Mouse (Mus musculus) MEL (cell line): ENCODE measurements at regions not wholly inside any gene's neighbourhood (a gene's known extent, or its start where the extent isn't known, plus 50 kb on each side); places are given as distances from the start of the nearest gene placed in this dataset.

ENCODE experiments used
- DNase-seq: peaks from one replicate; pipeline ENCODE4 v3.0.0; 2011; ENCODE audit warnings: low read depth, low spot score
- H3K27ac ChIP-seq: 2 replicates; pipeline ENCODE4 v1.5.1; 2012; ENCODE audit warnings: low read depth, mild to moderate bottlenecking, control low read depth, low read length, moderate library complexity; ENCODE audit not compliant: control insufficient read depth
- H3K27me3 ChIP-seq, 2 experiments: fragments of 150-350 bp in 1 of 2; sonication (generic) in 1 of 2; 2 replicates each; pipeline ENCODE4 v1.6.1; 2012; ENCODE audit warnings: low read length in 2 of 2, mild to moderate bottlenecking in 2 of 2, improper control_type of control experiment in 1 of 2, moderate library complexity in 1 of 2; ENCODE audit not compliant: insufficient read depth in 2 of 2, control insufficient read depth in 1 of 2
- H3K36me3 ChIP-seq, 2 experiments: 2 replicates each; pipeline ENCODE4 v1.6.1; 2012 to 2014; ENCODE audit warnings: low read length in 2 of 2, improper control_type of control experiment in 1 of 2, inconsistent platforms in 1 of 2, mild to moderate bottlenecking in 1 of 2; ENCODE audit not compliant: insufficient read depth in 2 of 2, control insufficient read depth in 1 of 2
- H3K4me1 ChIP-seq, 2 experiments: fragments of 150-350 bp in 1 of 2; sonication (generic) in 1 of 2; 2 replicates each; pipeline ENCODE4 v1.6.1; 2012; ENCODE audit warnings: low read length in 2 of 2, improper control_type of control experiment in 1 of 2, mild to moderate bottlenecking in 1 of 2; ENCODE audit not compliant: insufficient read depth in 2 of 2, control insufficient read depth in 1 of 2
- H3K4me3 ChIP-seq, 2 experiments: fragments of 150-350 bp in 1 of 2; sonication (generic) in 1 of 2; 2 replicates each; pipeline ENCODE4 v1.5.1; 2012; ENCODE audit warnings: low read depth in 2 of 2, low read length in 2 of 2, mild to moderate bottlenecking in 2 of 2, moderate library complexity in 2 of 2, control low read depth in 1 of 2, improper control_type of control experiment in 1 of 2; ENCODE audit not compliant: control insufficient read depth in 1 of 2, insufficient read depth in 1 of 2
- H3K79me2 ChIP-seq: 2 replicates; pipeline ENCODE4 v1.6.1; 2012; ENCODE audit warnings: mild to moderate bottlenecking, low read length, moderate library complexity; ENCODE audit not compliant: control insufficient read depth, poor library complexity, insufficient read depth
- H3K9ac ChIP-seq: 2 replicates; pipeline ENCODE4 v1.6.1; 2012; ENCODE audit warnings: low read depth, mild to moderate bottlenecking, control low read depth, low read length, moderate library complexity; ENCODE audit not compliant: control insufficient read depth, poor library complexity, severe bottlenecking
- H3K9me3 ChIP-seq: fragments of 150-350 bp; sonication (generic); replicated peaks from 2 replicates; pipeline ENCODE4 v1.6.1; 2012; ENCODE audit warnings: mild to moderate bottlenecking, low read length, improper control_type of control experiment, moderate library complexity; ENCODE audit not compliant: insufficient read depth
- CHD1 ChIP-seq: IDR thresholded peaks from 2 replicates; pipeline ENCODE4 v1.6.1; 2012; ENCODE audit warnings: low read depth, mild to moderate bottlenecking, inconsistent platforms, low read length, improper control_type of control experiment
- CTCF ChIP-seq, 3 experiments: IDR thresholded peaks in 2 of 3; conservative IDR thresholded peaks in 1 of 3; 2 replicates each; pipeline ENCODE4 v1.5.1; 2011 to 2012; ENCODE audit warnings: low read length in 3 of 3, low read depth in 2 of 3, mild to moderate bottlenecking in 2 of 3, improper control_type of control experiment in 1 of 3, inconsistent platforms in 1 of 3, mixed read lengths in 1 of 3, moderate library complexity in 1 of 3; ENCODE audit not compliant: control insufficient read depth in 1 of 3, insufficient read depth in 1 of 3, poor library complexity in 1 of 3, severe bottlenecking in 1 of 3
- EP300 ChIP-seq, 2 experiments: IDR thresholded peaks; 2 replicates each; pipeline ENCODE4 v1.6.1; 2011; ENCODE audit warnings: improper control_type of control experiment in 2 of 2, low read length in 2 of 2, low read depth in 1 of 2, mild to moderate bottlenecking in 1 of 2
- ETS1 ChIP-seq: IDR thresholded peaks from 2 replicates; pipeline ENCODE4 v1.6.1; 2012; ENCODE audit warnings: low read depth, mild to moderate bottlenecking, inconsistent platforms, low read length, improper control_type of control experiment, moderate library complexity
- GABPA ChIP-seq: IDR thresholded peaks from 2 replicates; pipeline ENCODE4 v1.6.1; 2012; ENCODE audit warnings: low read depth, mild to moderate bottlenecking, inconsistent platforms, low read length, improper control_type of control experiment, moderate library complexity
- GATA1 ChIP-seq: IDR thresholded peaks from 2 replicates; pipeline ENCODE4 v1.6.1; 2011; ENCODE audit warnings: low read depth, low read length, improper control_type of control experiment
- HCFC1 ChIP-seq: IDR thresholded peaks from 2 replicates; pipeline ENCODE4 v1.6.1; 2012; ENCODE audit warnings: low read depth, mild to moderate bottlenecking, inconsistent platforms, low read length, improper control_type of control experiment, moderate library complexity
- JUND ChIP-seq: IDR thresholded peaks from 2 replicates; pipeline ENCODE4 v1.6.1; 2011; ENCODE audit warnings: low read depth, mild to moderate bottlenecking, improper control_type of control experiment, low read length
- MAFK ChIP-seq: IDR thresholded peaks from 2 replicates; pipeline ENCODE4 v1.6.1; 2011; ENCODE audit warnings: low read depth, mild to moderate bottlenecking, low read length, improper control_type of control experiment, borderline replicate concordance
- MEF2A ChIP-seq: IDR thresholded peaks from 2 replicates; pipeline ENCODE4 v1.6.1; 2014; ENCODE audit warnings: low read depth, mild to moderate bottlenecking, inconsistent platforms, low read length, improper control_type of control experiment; ENCODE audit not compliant: poor library complexity, insufficient replicate concordance, severe bottlenecking; ENCODE audit errors: extremely low read depth
- MXI1 ChIP-seq: IDR thresholded peaks from 2 replicates; pipeline ENCODE4 v1.6.1; 2011; ENCODE audit warnings: mild to moderate bottlenecking, low read depth, low read length, improper control_type of control experiment
- MYB ChIP-seq: IDR thresholded peaks from 2 replicates; pipeline ENCODE4 v1.6.1; 2011; ENCODE audit warnings: mild to moderate bottlenecking, low read depth, low read length, improper control_type of control experiment
- MYC ChIP-seq: IDR thresholded peaks from 2 replicates; pipeline ENCODE4 v1.6.1; 2011; ENCODE audit warnings: low read depth, mild to moderate bottlenecking, low read length, improper control_type of control experiment, moderate library complexity
- POLR2A ChIP-seq, 2 experiments: IDR thresholded peaks; 2 replicates each; pipeline ENCODE4 v1.6.1; 2011 to 2012; ENCODE audit warnings: low read length in 2 of 2, mild to moderate bottlenecking in 2 of 2, control low read depth in 1 of 2, improper control_type of control experiment in 1 of 2, low read depth in 1 of 2, moderate library complexity in 1 of 2; ENCODE audit not compliant: control insufficient read depth in 1 of 2, insufficient read depth in 1 of 2, poor library complexity in 1 of 2
- POLR2AphosphoS2 ChIP-seq: IDR thresholded peaks from 2 replicates; pipeline ENCODE4 v1.6.1; 2011; ENCODE audit warnings: low read length, improper control_type of control experiment
- POLR2AphosphoS5 ChIP-seq: IDR thresholded peaks from 2 replicates; pipeline ENCODE4 v1.6.1; 2012; ENCODE audit warnings: low read depth, borderline replicate concordance, mild to moderate bottlenecking, inconsistent platforms, low read length, moderate library complexity, mixed read lengths
- RAD21 ChIP-seq: IDR thresholded peaks from 2 replicates; pipeline ENCODE4 v1.6.1; 2011; ENCODE audit warnings: mild to moderate bottlenecking, low read depth, low read length, improper control_type of control experiment
- SIN3A ChIP-seq: IDR thresholded peaks from 2 replicates; pipeline ENCODE4 v1.6.1; 2012; ENCODE audit warnings: low read length, improper control_type of control experiment, inconsistent platforms
- TAL1 ChIP-seq: IDR thresholded peaks from 2 replicates; pipeline ENCODE4 v1.6.1; 2012; ENCODE audit warnings: mild to moderate bottlenecking, inconsistent platforms, low read length, moderate library complexity, mixed read lengths
- UBTF ChIP-seq: IDR thresholded peaks from 2 replicates; pipeline ENCODE4 v1.6.1; 2012; ENCODE audit warnings: low read depth, mild to moderate bottlenecking, inconsistent platforms, low read length, improper control_type of control experiment, moderate library complexity, borderline replicate concordance; ENCODE audit not compliant: insufficient read depth
- USF2 ChIP-seq, 2 experiments: IDR thresholded peaks; 2 replicates each; pipeline ENCODE4 v1.6.1; 2011 to 2012; ENCODE audit warnings: improper control_type of control experiment in 2 of 2, low read length in 2 of 2, borderline replicate concordance in 1 of 2, inconsistent platforms in 1 of 2, low read depth in 1 of 2, mild to moderate bottlenecking in 1 of 2; ENCODE audit not compliant: insufficient read depth in 1 of 2
- ZC3H11A ChIP-seq: IDR thresholded peaks from 2 replicates; pipeline ENCODE4 v1.6.1; 2012; ENCODE audit warnings: low read depth, mild to moderate bottlenecking, inconsistent platforms, low read length, improper control_type of control experiment
- ZMIZ1 ChIP-seq: IDR thresholded peaks from 2 replicates; pipeline ENCODE4 v1.6.1; 2012; ENCODE audit warnings: low read depth, mild to moderate bottlenecking, inconsistent platforms, low read length, improper control_type of control experiment, moderate library complexity

- DNase-seq, result no peak
- H3K79me2 ChIP-seq, result no peaks in the 10 kb centered on the region
- no peaks in the 10 kb centered on the region for H3K27me3 ChIP-seq
- H3K9ac ChIP-seq, result no peak overlapping the region
- no peaks in the 10 kb centered on the region for H3K9me3 ChIP-seq
- H3K4me1 ChIP-seq, result no peaks in the 10 kb centered on the region
- no peak overlapping the region for H3K4me3 ChIP-seq
- no peak overlapping the region for H3K27ac ChIP-seq
- no peaks in the 10 kb centered on the region for H3K36me3 ChIP-seq
- TF ChIP-seq TAL1, result no peak
Observed at GRCm38 (mm10) chr10:102779243-102779642, 250.8 kb downstream of the Alx1 start.

- Histone ChIP-seq H3K4me1 (no peaks in the 10 kb centered on the region), H3K27ac (no peak overlapping the region), H3K9me3 (no peaks in the 10 kb centered on the region), H3K79me2 (no peaks in the 10 kb centered on the region), H3K36me3 (no peaks in the 10 kb centered on the region), H3K4me3 (no peak overlapping the region), H3K9ac (no peak overlapping the region), H3K27me3 (no peaks in the 10 kb centered on the region)
- no peak for TF ChIP-seq UBTF
- TF ChIP-seq SIN3A, result no peak
- no peak for TF ChIP-seq GATA1
- TF ChIP-seq MXI1, result no peak
- DNase-seq, result no peak
Observed at GRCm38 (mm10) chr10:102763696-102764095, 251.7 kb downstream of the Rassf9 start.

GRCm38 (mm10) chr10:102762378-102762777, 250.4 kb downstream of the Rassf9 start:
- TF ChIP-seq HCFC1 (no peak), EP300 (IDR thresholded peaks at IDR 0.05; ENCODE audit: low read depth in 1 of 2, low read length in 2 of 2) (no peak), MAFK (no peak), TAL1 (no peak), POLR2A (IDR thresholded peaks at IDR 0.05; ENCODE audit: control insufficient read depth in 1 of 2, insufficient read depth in 1 of 2, low read depth in 1 of 2, low read length in 2 of 2, poor library complexity in 1 of 2) (no peak), POLR2AphosphoS5 (no peak), GATA1 (no peak), MYC (no peak), CHD1 (no peak), JUND (no peak), MYB (no peak), ZC3H11A (no peak), GABPA (no peak), CTCF (IDR thresholded peaks at IDR 0.05 in 2 of 3, conservative IDR thresholded peaks at IDR 0.05 in 1 of 3; ENCODE audit: control insufficient read depth in 1 of 3, insufficient read depth in 1 of 3, low read depth in 2 of 3, low read length in 3 of 3, poor library complexity in 1 of 3, severe bottlenecking in 1 of 3) (no peak), POLR2AphosphoS2 (no peak), USF2 (IDR thresholded peaks at IDR 0.05; ENCODE audit: borderline replicate concordance in 1 of 2, insufficient read depth in 1 of 2, low read depth in 1 of 2, low read length in 2 of 2) (no peak), ETS1 (no peak), MEF2A (no peak), RAD21 (no peak), ZMIZ1 (no peak)
- Histone ChIP-seq H3K4me1 (no peaks in the 10 kb centered on the region), H3K9me3 (no peaks in the 10 kb centered on the region), H3K27me3 (no peaks in the 10 kb centered on the region), H3K9ac (no peak overlapping the region), H3K36me3 (no peaks in the 10 kb centered on the region), H3K4me3 (no peak overlapping the region), H3K27ac (no peak overlapping the region), H3K79me2 (no peaks in the 10 kb centered on the region)
- no peak for DNase-seq
